Mouse (Mus musculus): ENCODE measurements at regions not wholly inside any gene's neighbourhood (a gene's known extent, or its start where the extent isn't known, plus 50 kb on each side); places are given as distances from the start of the nearest gene placed in this dataset.

DNA sequence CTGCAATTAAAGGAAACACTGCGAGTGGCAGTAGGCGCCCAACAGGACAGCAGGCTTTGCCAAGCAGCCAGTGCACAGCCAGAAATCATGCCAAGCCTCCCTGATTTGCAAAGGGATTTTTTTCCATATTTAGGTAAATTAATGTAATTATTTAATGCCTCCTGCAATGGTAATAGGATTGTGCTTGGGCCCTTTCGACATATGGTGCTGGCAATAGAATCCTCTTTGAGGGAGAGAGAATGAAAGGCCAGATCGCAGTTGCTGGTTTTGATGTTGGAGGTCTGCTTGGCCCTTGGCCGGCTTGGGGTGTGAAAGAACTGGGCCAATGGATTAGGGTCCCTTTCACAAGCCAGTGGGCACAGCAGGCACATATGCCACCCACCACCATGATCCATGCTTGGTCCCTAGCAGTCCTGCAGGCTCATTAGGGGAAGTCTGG is 424.8 kb upstream of the Sall1 start:
- WGBS = 96% methylated on average over 5 of the region's 5 CpGs
- no peak for TF ChIP-seq POLR2A (IDR thresholded peaks at IDR 0.05; ENCODE audit: low read depth, low read length)
- no peak for TF ChIP-seq CTCF (conservative IDR thresholded peaks at IDR 0.05; ENCODE audit: insufficient read depth, insufficient read length, low read depth, low read length)
- no peak for DNase-seq

DNA sequence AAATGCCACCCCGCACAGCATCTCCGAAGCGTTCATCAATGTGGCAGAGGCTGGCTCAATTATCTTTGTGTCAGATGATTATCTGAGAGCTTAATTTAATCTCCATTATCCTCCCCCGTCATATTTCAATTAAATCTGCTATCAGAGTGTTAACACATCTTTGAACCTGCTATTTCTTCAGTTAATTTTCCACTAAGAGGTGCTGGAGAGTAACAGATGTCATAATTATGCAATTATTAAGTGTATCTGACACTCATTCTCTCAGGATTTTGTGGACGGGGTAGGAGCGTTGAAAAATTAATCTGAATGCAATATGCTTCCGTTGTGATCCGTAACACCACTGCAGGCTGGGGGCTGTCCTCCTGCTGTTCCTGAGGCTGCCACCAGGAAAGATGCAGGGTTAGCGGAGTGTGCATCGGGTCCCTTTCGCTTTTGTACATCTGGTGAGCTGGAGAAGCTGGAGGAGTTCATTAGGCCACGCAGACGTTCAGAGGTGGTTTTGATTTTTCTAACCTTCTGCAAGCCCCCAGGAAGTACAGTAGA is 421.3 kb upstream of the Sall1 start:
- Histone ChIP-seq H3K4me1 (ENCODE audit: control insufficient read depth, insufficient read depth, low read length) (no peaks in the 10 kb centered on the region), H3K36me3 (ENCODE audit: control insufficient read depth, insufficient read depth, low read length) (no peaks in the 10 kb centered on the region), H3K27ac (ENCODE audit: insufficient read depth, low read depth, low read length) (no peak overlapping the region), H3K27me3 (replicated peaks; ENCODE audit: control insufficient read depth, insufficient read depth, low read length) (no peaks in the 10 kb centered on the region), H3K4me3 (ENCODE audit: insufficient read depth, low read depth, low read length) (no peak overlapping the region)
- no peak for TF ChIP-seq POLR2A (IDR thresholded peaks at IDR 0.05; ENCODE audit: low read depth, low read length)
- WGBS = 90% methylated on average over 13 of the region's 13 CpGs
- DNase-seq = no peak

More for the DNA sequence above, 424.8 kb upstream of the Sall1 start:
- H3K27me3 ChIP-seq (replicated peaks; ENCODE audit: control insufficient read depth, insufficient read depth, low read length) = no peaks in the 10 kb centered on the region
- no peak overlapping the region for H3K4me3 ChIP-seq (ENCODE audit: insufficient read depth, low read depth, low read length)
- no peaks in the 10 kb centered on the region for H3K4me1 ChIP-seq (ENCODE audit: control insufficient read depth, insufficient read depth, low read length)
- no peaks in the 10 kb centered on the region for H3K36me3 ChIP-seq (ENCODE audit: control insufficient read depth, insufficient read depth, low read length)
- H3K27ac ChIP-seq (ENCODE audit: insufficient read depth, low read depth, low read length) = no peak overlapping the region

DNA sequence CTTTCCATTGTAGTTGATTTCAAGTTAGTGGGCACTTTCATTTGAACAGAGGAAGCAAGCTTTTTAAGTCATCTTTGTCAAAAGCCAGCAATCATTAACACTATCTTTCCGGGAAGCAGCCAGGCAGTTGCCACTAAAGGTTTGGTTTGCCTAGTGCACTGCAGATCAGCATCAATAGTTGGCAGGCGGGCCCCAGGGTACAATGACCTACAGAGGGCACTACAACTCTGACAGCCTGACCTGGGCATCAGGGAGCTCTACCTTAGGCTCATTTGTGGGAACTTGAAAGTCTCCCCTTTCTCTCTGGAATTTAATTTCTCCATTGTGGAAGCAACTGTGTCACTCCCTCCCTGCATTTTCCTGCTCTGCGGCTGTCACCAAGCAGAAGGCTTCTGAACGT is 412.6 kb upstream of the Sall1 start:
- Histone ChIP-seq H3K4me1 (ENCODE audit: control insufficient read depth, insufficient read depth, low read length) (peaks cover 7% of the 10 kb centered on the region; the same call in 1 of the 2 replicates), H3K36me3 (ENCODE audit: control insufficient read depth, insufficient read depth, low read length) (no peaks in the 10 kb centered on the region), H3K27me3 (replicated peaks; ENCODE audit: control insufficient read depth, insufficient read depth, low read length) (no peaks in the 10 kb centered on the region), H3K27ac (ENCODE audit: insufficient read depth, low read depth, low read length) (no peak overlapping the region), H3K4me3 (ENCODE audit: insufficient read depth, low read depth, low read length) (no peak overlapping the region)
- TF ChIP-seq CTCF (conservative IDR thresholded peaks at IDR 0.05; ENCODE audit: insufficient read depth, insufficient read length, low read depth, low read length) (peak; percentile 45), POLR2A (IDR thresholded peaks at IDR 0.05; ENCODE audit: low read depth, low read length) (no peak)
- WGBS = 49% methylated on average over 4 of the region's 4 CpGs
- DNase-seq = peak; percentile 51

DNA sequence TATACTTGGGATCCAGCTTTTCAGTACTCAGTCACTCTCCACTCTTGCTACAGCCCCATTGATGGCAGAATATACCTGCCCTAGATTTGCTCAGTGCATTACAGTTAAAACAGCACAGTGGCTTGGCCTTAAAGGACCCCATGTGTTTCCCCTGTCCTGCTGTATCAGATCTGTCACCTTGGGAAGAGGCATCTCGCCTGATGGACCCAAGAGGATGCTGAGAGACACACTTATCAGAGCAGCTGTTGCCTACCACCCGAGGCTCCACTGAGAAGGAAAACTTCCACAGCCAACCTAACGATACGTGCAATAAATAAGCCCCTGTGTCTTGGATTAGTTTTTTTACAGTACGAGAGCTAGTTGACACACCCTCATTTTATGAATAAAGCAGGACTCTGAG is 411.8 kb upstream of the Sall1 start:
- WGBS = 78% methylated on average over 5 of the region's 5 CpGs
- Histone ChIP-seq H3K4me3 (ENCODE audit: insufficient read depth, low read depth, low read length) (no peak overlapping the region), H3K27ac (ENCODE audit: insufficient read depth, low read depth, low read length) (no peak overlapping the region), H3K4me1 (ENCODE audit: control insufficient read depth, insufficient read depth, low read length) (peaks cover 7% of the 10 kb centered on the region; the same call in 1 of the 2 replicates), H3K27me3 (replicated peaks; ENCODE audit: control insufficient read depth, insufficient read depth, low read length) (no peaks in the 10 kb centered on the region), H3K36me3 (ENCODE audit: control insufficient read depth, insufficient read depth, low read length) (no peaks in the 10 kb centered on the region)
- no peak for DNase-seq
- TF ChIP-seq CTCF (conservative IDR thresholded peaks at IDR 0.05; ENCODE audit: insufficient read depth, insufficient read length, low read depth, low read length) = no peak
- TF ChIP-seq POLR2A (IDR thresholded peaks at IDR 0.05; ENCODE audit: low read depth, low read length) = no peak

DNA sequence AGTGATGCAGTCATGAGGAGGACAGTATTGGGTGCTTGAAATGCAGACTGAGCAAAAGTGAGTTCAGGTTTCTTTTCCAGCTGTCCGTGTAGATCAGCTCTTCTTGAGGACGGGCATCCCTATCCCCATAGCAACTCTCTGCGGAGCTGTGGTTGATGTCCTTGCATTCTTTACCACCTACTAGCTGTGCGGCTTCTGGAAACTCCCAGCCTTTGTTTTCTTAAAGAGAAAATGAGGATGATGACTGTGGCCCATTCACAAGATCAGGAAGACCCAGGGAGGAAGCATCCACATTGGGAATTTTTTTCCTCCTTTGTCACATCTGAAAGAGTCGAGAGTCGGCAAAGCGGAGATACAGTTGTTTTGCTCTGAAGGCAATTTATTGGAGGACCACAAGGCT is 410.2 kb upstream of the Sall1 start:
- Histone ChIP-seq H3K36me3 (ENCODE audit: control insufficient read depth, insufficient read depth, low read length) (no peaks in the 10 kb centered on the region), H3K4me3 (ENCODE audit: insufficient read depth, low read depth, low read length) (no peak overlapping the region), H3K27ac (ENCODE audit: insufficient read depth, low read depth, low read length) (0 out of 2 replicates have a peak overlapping the region, but pooled peaks have one; percentile 47), H3K27me3 (replicated peaks; ENCODE audit: control insufficient read depth, insufficient read depth, low read length) (no peaks in the 10 kb centered on the region), H3K4me1 (ENCODE audit: control insufficient read depth, insufficient read depth, low read length) (peaks cover 7% of the 10 kb centered on the region; the same call in 1 of the 2 replicates)
- TF ChIP-seq CTCF (conservative IDR thresholded peaks at IDR 0.05; ENCODE audit: insufficient read depth, insufficient read length, low read depth, low read length) (no peak), POLR2A (IDR thresholded peaks at IDR 0.05; ENCODE audit: low read depth, low read length) (no peak)
- no peak for DNase-seq
- 68% methylated on average over 7 of the region's 7 CpGs for WGBS

DNA sequence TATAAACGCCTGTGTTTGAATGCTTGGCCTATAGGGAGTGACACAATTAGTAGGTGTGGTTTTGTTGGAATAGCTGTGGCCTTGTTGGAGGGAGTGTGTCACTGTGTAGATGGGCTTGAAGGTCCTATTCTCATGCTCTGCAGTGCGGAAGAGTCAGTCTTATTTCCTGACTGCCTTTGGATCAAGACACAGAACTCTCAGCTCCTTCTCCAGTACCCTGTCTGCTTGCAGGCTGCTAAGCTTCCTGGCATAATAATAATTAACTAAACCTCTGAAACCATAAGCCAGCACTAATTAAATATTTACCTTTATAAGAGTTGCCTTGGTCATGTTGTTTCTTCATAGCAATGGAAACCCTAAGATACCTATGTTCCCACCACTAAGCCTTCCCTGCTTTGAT is 409.8 kb upstream of the Sall1 start:
- H3K27me3 ChIP-seq (replicated peaks; ENCODE audit: control insufficient read depth, insufficient read depth, low read length) = no peaks in the 10 kb centered on the region
- peak; percentile 65 for DNase-seq
- TF ChIP-seq CTCF (conservative IDR thresholded peaks at IDR 0.05; ENCODE audit: insufficient read depth, insufficient read length, low read depth, low read length) (no peak), POLR2A (IDR thresholded peaks at IDR 0.05; ENCODE audit: low read depth, low read length) (no peak)
- H3K4me3 ChIP-seq (ENCODE audit: insufficient read depth, low read depth, low read length) = no peak overlapping the region
- peak overlapping the region; percentile 47; the same call in 1 of the 2 replicates for H3K27ac ChIP-seq (ENCODE audit: insufficient read depth, low read depth, low read length)
- 55% methylated on average over 2 of the region's 2 CpGs for WGBS
- H3K36me3 ChIP-seq (ENCODE audit: control insufficient read depth, insufficient read depth, low read length) = no peaks in the 10 kb centered on the region
- H3K4me1 ChIP-seq (ENCODE audit: control insufficient read depth, insufficient read depth, low read length) = peaks cover 7% of the 10 kb centered on the region; the same call in 1 of the 2 replicates

DNA sequence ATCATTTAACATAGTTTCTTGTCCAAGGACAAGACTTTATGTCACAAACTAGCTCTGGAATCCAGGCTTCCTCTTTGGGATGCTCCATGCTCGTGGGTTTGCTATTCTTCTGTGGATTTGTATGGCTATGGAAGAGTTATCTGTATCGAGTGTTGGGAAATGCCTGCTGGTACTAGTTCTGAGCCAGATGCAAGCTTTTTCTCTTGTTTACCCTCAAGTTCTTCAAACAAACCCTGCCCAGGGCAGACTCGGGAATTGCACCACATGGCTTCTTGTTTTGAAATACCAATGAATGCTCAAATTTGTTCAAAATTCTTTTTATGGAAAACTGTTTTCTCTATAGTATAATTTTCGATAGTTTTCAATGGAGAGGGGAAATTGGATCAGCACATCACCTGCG is 400.5 kb upstream of the Sall1 start:
- TF ChIP-seq POLR2A (IDR thresholded peaks at IDR 0.05; ENCODE audit: low read depth, low read length) = no peak
- no peak for TF ChIP-seq CTCF (conservative IDR thresholded peaks at IDR 0.05; ENCODE audit: insufficient read depth, insufficient read length, low read depth, low read length)
- H3K4me3 ChIP-seq (ENCODE audit: insufficient read depth, low read depth, low read length) = no peak overlapping the region
- H3K4me1 ChIP-seq (ENCODE audit: control insufficient read depth, insufficient read depth, low read length) = 0 out of 2 replicates have a peak, but pooled peaks cover 2% of the 10 kb centered on the region
- WGBS = 79% methylated on average over 5 of the region's 5 CpGs
- no peak for DNase-seq
- H3K36me3 ChIP-seq (ENCODE audit: control insufficient read depth, insufficient read depth, low read length) = no peaks in the 10 kb centered on the region
- no peaks in the 10 kb centered on the region for H3K27me3 ChIP-seq (replicated peaks; ENCODE audit: control insufficient read depth, insufficient read depth, low read length)
- H3K27ac ChIP-seq (ENCODE audit: insufficient read depth, low read depth, low read length) = no peak overlapping the region

All from kidney, adult 2 months (tissue).